Mouse (Mus musculus) G1E (cell line): ENCODE measurements around the gene Cox4i1. TPM values are rescaled to one million over a fixed set of nuclear protein-coding genes. Genes with fewer than 3 reads are reported as not detected.

Source experiments
- ATAC-seq: 2 replicates; pipeline ENCODE4 v1.8.0; 2016; ENCODE audit warnings: mild to moderate bottlenecking; ENCODE audit not compliant: insufficient number of reproducible peaks, poor library complexity, low FRiP score, severe bottlenecking; ENCODE audit errors: extremely low read depth
- DNase-seq: peaks from one replicate; pipeline ENCODE4 v3.0.0; 2012; ENCODE audit warnings: low spot score
- H3K27me3 ChIP-seq: 2 replicates; pipeline ENCODE4 v1.6.1; 2012; ENCODE audit warnings: mild to moderate bottlenecking, low read length, inconsistent platforms; ENCODE audit not compliant: insufficient read depth
- H3K36me3 ChIP-seq: replicated peaks from 2 replicates; pipeline ENCODE3; 2012; ENCODE audit warnings: mild to moderate bottlenecking, inconsistent platforms
- H3K4me1 ChIP-seq: 2 replicates; pipeline ENCODE4 v1.6.1; 2012; ENCODE audit warnings: low read depth, low read length, inconsistent platforms, mixed read lengths; ENCODE audit not compliant: insufficient read depth
- H3K4me3 ChIP-seq: 2 replicates; pipeline ENCODE4 v1.5.1; 2012; ENCODE audit warnings: low read depth, mild to moderate bottlenecking, inconsistent platforms, low read length, moderate library complexity, mixed read lengths
- H3K9me3 ChIP-seq: replicated peaks from 2 replicates; pipeline ENCODE4 v1.6.1; 2012; ENCODE audit warnings: inconsistent platforms
- CTCF ChIP-seq: IDR thresholded peaks from 2 replicates; pipeline ENCODE4 v1.5.1; 2012; ENCODE audit warnings: low read depth, low read length, inconsistent platforms, mixed read lengths
- GATA1 ChIP-seq: IDR thresholded peaks from 2 replicates; pipeline ENCODE4 v1.6.1; 2012; ENCODE audit warnings: borderline replicate concordance, low read length, inconsistent platforms, mixed read lengths
- GATA2 ChIP-seq: IDR thresholded peaks from 2 replicates; pipeline ENCODE4 v1.6.1; 2012; ENCODE audit warnings: low read depth, low read length, inconsistent platforms, borderline replicate concordance
- POLR2AphosphoS5 ChIP-seq: IDR thresholded peaks from 2 replicates; pipeline ENCODE4 v1.6.1; 2012; ENCODE audit warnings: low read depth, low read length, inconsistent platforms; ENCODE audit not compliant: insufficient replicate concordance
- TAL1 ChIP-seq: conservative IDR thresholded peaks from 2 replicates; pipeline ENCODE4 v1.6.1; 2012; ENCODE audit warnings: low read depth, low read length, inconsistent platforms, mixed read lengths
- polyA plus RNA-seq: library from polyadenylated mRNA; stranded (reverse); fragments of >175 nt; gene quantifications from 2 replicates; pipeline ENCODE4 v1.2.3, GENCODE M21; 2012
- total RNA-seq, 2 experiments: library from RNA; stranded (forward) in 1 of 2; stranded (reverse) in 1 of 2; fragments of 200-1000 nt in 1 of 2; fragments of >200 nt in 1 of 2; fragmentation: Nextera tagmentation in 1 of 2; gene quantifications; 2 replicates each; pipeline ENCODE4 v1.2.3; 2014 to 2017

The Cox4i1 gene
- total and polyA plus RNA-seq, 3 experiments: 277 to 542 (median 328) TPM

- Histone ChIP-seq H3K4me3 (no peak overlapping the region), H3K27me3 (peaks cover 3% of the 10 kb centered on the region; the same call in 1 of the 2 replicates), H3K36me3 (no peaks in the 10 kb centered on the region), H3K4me1 (peaks cover 14% of the 10 kb centered on the region), H3K9me3 (no peaks in the 10 kb centered on the region)
- TF ChIP-seq POLR2AphosphoS5 (no peak), TAL1 (no peak), GATA2 (no peak), CTCF (no peak), GATA1 (no peak)
- ATAC-seq: no peak
- no peak for DNase-seq
Measured at GRCm38 (mm10) chr8:120683602-120684001, 15.6 kb downstream of the Cox4i1 start.

GRCm38 (mm10) chr8:120684082-120684481 lies 16.1 kb downstream of the Cox4i1 start:
- ATAC-seq: no peak
- H3K27me3 ChIP-seq: peaks cover 3% of the 10 kb centered on the region; the same call in 1 of the 2 replicates

GRCm38 (mm10) chr8:120685097-120685496 lies 17.1 kb downstream of the Cox4i1 start:
- ATAC-seq (no peak), DNase-seq (no peak)
- H3K27me3 ChIP-seq: peaks cover 3% of the 10 kb centered on the region; the same call in 1 of the 2 replicates
- no peaks in the 10 kb centered on the region for H3K9me3 ChIP-seq
- H3K4me1 ChIP-seq: peaks cover 6% of the 10 kb centered on the region
- no peaks in the 10 kb centered on the region for H3K36me3 ChIP-seq
- no peak overlapping the region for H3K4me3 ChIP-seq
- no peak for TF ChIP-seq GATA2
- no peak for TF ChIP-seq TAL1
- no peak for TF ChIP-seq CTCF
- no peak for TF ChIP-seq POLR2AphosphoS5
- TF ChIP-seq GATA1: no peak

More at GRCm38 (mm10) chr8:120684082-120684481, 16.1 kb downstream of the Cox4i1 start:
- no peak for DNase-seq
- Histone ChIP-seq H3K36me3 (no peaks in the 10 kb centered on the region), H3K4me3 (no peak overlapping the region), H3K9me3 (no peaks in the 10 kb centered on the region), H3K4me1 (peaks cover 14% of the 10 kb centered on the region)
- TF ChIP-seq POLR2AphosphoS5: no peak
- TF ChIP-seq TAL1: no peak
- TF ChIP-seq CTCF: no peak
- no peak for TF ChIP-seq GATA2
- no peak for TF ChIP-seq GATA1

GRCm38 (mm10) chr8:120685591-120685990 lies 17.6 kb downstream of the Cox4i1 start:
- Histone ChIP-seq H3K27me3 (peaks cover 3% of the 10 kb centered on the region; the same call in 1 of the 2 replicates), H3K4me3 (no peak overlapping the region), H3K4me1 (peaks cover 5% of the 10 kb centered on the region; the same call in 1 of the 2 replicates), H3K36me3 (no peaks in the 10 kb centered on the region), H3K9me3 (no peaks in the 10 kb centered on the region)
- ATAC-seq (no peak), DNase-seq (no peak)
- TF ChIP-seq TAL1 (no peak), POLR2AphosphoS5 (no peak), GATA1 (no peak), GATA2 (no peak), CTCF (no peak)

- TF ChIP-seq GATA2: no peak
- no peak for TF ChIP-seq GATA1
- TF ChIP-seq POLR2AphosphoS5: no peak
- TF ChIP-seq TAL1: no peak
- no peak for TF ChIP-seq CTCF
- Histone ChIP-seq H3K36me3 (no peaks in the 10 kb centered on the region), H3K9me3 (no peaks in the 10 kb centered on the region), H3K27me3 (peaks cover 3% of the 10 kb centered on the region; the same call in 1 of the 2 replicates), H3K4me1 (peaks cover 5% of the 10 kb centered on the region; the same call in 1 of the 2 replicates), H3K4me3 (no peak overlapping the region)
- ATAC-seq (no peak), DNase-seq (no peak)
Measured at GRCm38 (mm10) chr8:120686051-120686450, 18.0 kb downstream of the Cox4i1 start.

- no peak for TF ChIP-seq POLR2AphosphoS5
- TF ChIP-seq CTCF: no peak
- no peak for TF ChIP-seq TAL1
- no peak for TF ChIP-seq GATA2
- no peak for TF ChIP-seq GATA1
- Histone ChIP-seq H3K27me3 (no peaks in the 10 kb centered on the region; the same call in 1 of the 2 replicates), H3K36me3 (no peaks in the 10 kb centered on the region), H3K4me1 (peaks cover 5% of the 10 kb centered on the region; the same call in 1 of the 2 replicates), H3K4me3 (no peak overlapping the region), H3K9me3 (peaks cover 1% of the 10 kb centered on the region)
- DNase-seq (no peak), ATAC-seq (no peak)
Measured at GRCm38 (mm10) chr8:120686576-120686975, 18.6 kb downstream of the Cox4i1 start.
